Mouse (Mus musculus): Measurements from ENCODE around the gene Mogat2. TPM values are rescaled to one million over a fixed set of nuclear protein-coding genes. Genes with fewer than 3 reads are reported as not detected.

Mogat2 gene
- total and polyA plus RNA-seq, 3 experiments, result 0.02 TPM; not detected in 2

DNA sequence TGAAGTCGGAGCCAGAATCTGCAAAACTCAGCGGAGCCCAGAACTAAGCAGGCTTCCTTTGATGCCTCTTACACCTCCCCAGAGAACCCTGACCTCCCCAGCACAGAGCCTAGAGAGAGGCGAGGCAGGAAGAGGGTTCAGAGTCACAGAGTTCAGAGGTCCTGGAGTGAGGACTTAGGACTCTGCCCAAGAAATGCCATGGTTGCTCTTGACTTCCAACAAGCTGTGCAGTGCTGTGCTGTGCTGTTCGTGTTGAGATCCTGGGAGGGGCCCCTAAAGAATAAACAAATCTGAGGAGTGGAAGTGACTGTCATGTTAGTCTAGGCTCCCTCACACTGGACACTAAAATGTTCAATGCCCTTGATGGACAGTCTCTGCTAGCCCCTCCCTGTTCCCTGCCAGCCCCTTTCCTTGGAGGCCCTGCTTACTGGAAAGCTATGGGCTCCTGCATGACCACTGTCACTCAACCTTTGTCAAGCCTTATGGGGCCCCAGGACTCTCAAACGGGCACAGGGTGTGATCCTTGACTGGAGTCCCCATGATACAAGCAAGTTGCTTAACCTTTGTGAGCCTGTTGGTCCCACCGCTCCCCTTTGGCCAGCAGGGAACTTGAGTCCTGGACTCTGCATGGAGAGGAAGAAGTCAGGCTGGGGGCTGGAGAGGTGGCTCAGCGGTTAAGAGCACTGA, 8.2 kb downstream of the Mogat2 start:
- DNase-seq (ENCODE audit: low spot score) (no peak), ATAC-seq (ENCODE audit: extremely low read depth, insufficient number of reproducible peaks, low FRiP score, poor library complexity, severe bottlenecking) (no peak)
- Histone ChIP-seq H3K36me3 (replicated peaks) (no peaks in the 10 kb centered on the region), H3K27me3 (ENCODE audit: insufficient read depth, low read length) (peaks cover 5% of the 10 kb centered on the region; the same call in 1 of the 2 replicates), H3K4me1 (ENCODE audit: insufficient read depth, low read depth, low read length) (no peaks in the 10 kb centered on the region), H3K4me3 (ENCODE audit: low read depth, low read length) (no peak overlapping the region), H3K9me3 (replicated peaks) (no peaks in the 10 kb centered on the region)
- TF ChIP-seq GATA1 (IDR thresholded peaks at IDR 0.05; ENCODE audit: borderline replicate concordance, low read length), result no peak
- TF ChIP-seq TAL1 (conservative IDR thresholded peaks at IDR 0.05; ENCODE audit: low read depth, low read length), result no peak
- no peak for TF ChIP-seq GATA2 (IDR thresholded peaks at IDR 0.05; ENCODE audit: borderline replicate concordance, low read depth, low read length)
- no peak for TF ChIP-seq CTCF (IDR thresholded peaks at IDR 0.05; ENCODE audit: low read depth, low read length)

DNA sequence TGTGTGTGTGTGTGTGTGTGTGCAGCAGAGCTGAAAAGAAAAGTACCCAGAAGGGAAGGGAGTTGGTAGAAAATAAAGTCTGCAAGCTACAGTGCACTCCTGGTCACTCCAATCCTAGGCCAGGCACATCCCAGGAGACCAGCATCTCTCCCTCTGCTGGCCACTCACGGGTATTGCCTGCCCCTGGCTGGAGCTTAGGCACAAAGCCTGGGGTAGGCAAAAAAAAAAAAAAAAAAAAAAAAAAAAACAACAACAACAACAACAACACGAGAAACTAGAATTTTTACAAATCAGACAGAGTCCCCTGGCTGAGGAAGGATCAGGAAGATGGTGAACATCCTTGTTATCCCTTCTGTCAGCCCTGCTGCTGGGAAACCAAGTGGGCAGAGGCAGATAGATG, 9.0 kb downstream of the Mogat2 start:
- TF ChIP-seq TAL1 (conservative IDR thresholded peaks at IDR 0.05; ENCODE audit: low read depth, low read length), result no peak
- no peak for TF ChIP-seq POLR2AphosphoS5 (IDR thresholded peaks at IDR 0.05; ENCODE audit: insufficient replicate concordance, low read depth, low read length)
- peak; percentile 32; the same call in 1 of the 2 replicates for TF ChIP-seq CTCF (IDR thresholded peaks at IDR 0.05; ENCODE audit: low read depth, low read length)
- TF ChIP-seq GATA1 (IDR thresholded peaks at IDR 0.05; ENCODE audit: borderline replicate concordance, low read length), result no peak
- Histone ChIP-seq H3K4me3 (ENCODE audit: low read depth, low read length) (no peak overlapping the region), H3K9me3 (replicated peaks) (no peaks in the 10 kb centered on the region), H3K36me3 (replicated peaks) (no peaks in the 10 kb centered on the region), H3K4me1 (ENCODE audit: insufficient read depth, low read depth, low read length) (no peaks in the 10 kb centered on the region), H3K27me3 (ENCODE audit: insufficient read depth, low read length) (peaks cover 8% of the 10 kb centered on the region; the same call in 1 of the 2 replicates)
- ATAC-seq (ENCODE audit: extremely low read depth, insufficient number of reproducible peaks, low FRiP score, poor library complexity, severe bottlenecking) (no peak), DNase-seq (ENCODE audit: low spot score) (peak; percentile 23)

DNA sequence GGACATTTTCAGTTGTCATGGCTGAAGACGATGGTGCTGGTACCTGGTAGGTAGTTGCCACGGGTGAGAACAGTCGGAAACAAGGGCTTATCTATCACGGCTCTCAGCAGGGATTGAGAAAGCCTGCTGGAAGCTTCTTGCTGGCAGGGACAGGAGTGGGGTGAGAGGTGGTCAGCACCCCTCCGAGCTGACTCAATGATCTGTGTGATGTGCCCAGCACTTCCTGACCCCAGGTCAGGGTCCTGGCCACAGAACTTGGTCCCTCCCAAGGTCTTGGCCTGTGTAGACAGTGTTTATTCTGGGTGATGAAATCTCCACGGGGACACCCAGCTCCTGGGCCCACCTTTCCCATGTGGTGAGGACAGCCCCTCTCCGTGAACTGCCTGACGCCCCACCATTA, 9.6 kb downstream of the Mogat2 start:
- no peaks in the 10 kb centered on the region for H3K9me3 ChIP-seq (replicated peaks)
- peaks cover 8% of the 10 kb centered on the region; the same call in 1 of the 2 replicates for H3K27me3 ChIP-seq (ENCODE audit: insufficient read depth, low read length)
- no peaks in the 10 kb centered on the region for H3K4me1 ChIP-seq (ENCODE audit: insufficient read depth, low read depth, low read length)
- ATAC-seq (ENCODE audit: extremely low read depth, insufficient number of reproducible peaks, low FRiP score, poor library complexity, severe bottlenecking) (no peak), DNase-seq (ENCODE audit: low spot score) (no peak)
- no peak for TF ChIP-seq TAL1 (conservative IDR thresholded peaks at IDR 0.05; ENCODE audit: low read depth, low read length)
- no peak for TF ChIP-seq POLR2AphosphoS5 (IDR thresholded peaks at IDR 0.05; ENCODE audit: insufficient replicate concordance, low read depth, low read length)
- no peak for TF ChIP-seq GATA1 (IDR thresholded peaks at IDR 0.05; ENCODE audit: borderline replicate concordance, low read length)
- TF ChIP-seq CTCF (IDR thresholded peaks at IDR 0.05; ENCODE audit: low read depth, low read length), result no peak
- TF ChIP-seq GATA2 (IDR thresholded peaks at IDR 0.05; ENCODE audit: borderline replicate concordance, low read depth, low read length), result no peak
- no peak overlapping the region for H3K4me3 ChIP-seq (ENCODE audit: low read depth, low read length)
- H3K36me3 ChIP-seq (replicated peaks), result no peaks in the 10 kb centered on the region

DNA sequence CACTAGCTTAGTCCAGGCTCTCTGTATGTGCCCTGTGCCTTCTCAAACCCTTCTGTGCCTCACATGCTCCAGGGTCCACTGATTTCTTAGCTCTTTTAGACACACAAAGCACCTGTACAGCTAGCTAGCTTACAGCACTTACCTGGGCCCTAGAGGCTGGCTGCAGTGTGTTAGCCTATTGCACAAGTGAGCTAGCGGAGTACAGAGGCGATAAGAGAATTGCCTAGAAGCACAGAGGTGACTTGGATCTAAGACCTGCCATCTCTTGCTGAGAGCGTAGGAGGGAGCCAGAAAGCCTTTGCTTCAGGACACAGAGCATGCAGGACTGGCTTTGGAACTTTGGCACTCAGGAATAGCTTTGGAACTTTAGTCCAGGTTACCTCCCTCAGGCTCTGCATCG, 11.2 kb downstream of the Mogat2 start:
- DNase-seq (ENCODE audit: low spot score) (no peak), ATAC-seq (ENCODE audit: extremely low read depth, insufficient number of reproducible peaks, low FRiP score, poor library complexity, severe bottlenecking) (no peak)
- no peaks in the 10 kb centered on the region for H3K36me3 ChIP-seq (replicated peaks)
- no peaks in the 10 kb centered on the region for H3K4me1 ChIP-seq (ENCODE audit: insufficient read depth, low read depth, low read length)
- peaks cover 8% of the 10 kb centered on the region; the same call in 1 of the 2 replicates for H3K27me3 ChIP-seq (ENCODE audit: insufficient read depth, low read length)
- no peak overlapping the region for H3K4me3 ChIP-seq (ENCODE audit: low read depth, low read length)
- no peaks in the 10 kb centered on the region for H3K9me3 ChIP-seq (replicated peaks)
- TF ChIP-seq CTCF (IDR thresholded peaks at IDR 0.05; ENCODE audit: low read depth, low read length), result no peak

DNA sequence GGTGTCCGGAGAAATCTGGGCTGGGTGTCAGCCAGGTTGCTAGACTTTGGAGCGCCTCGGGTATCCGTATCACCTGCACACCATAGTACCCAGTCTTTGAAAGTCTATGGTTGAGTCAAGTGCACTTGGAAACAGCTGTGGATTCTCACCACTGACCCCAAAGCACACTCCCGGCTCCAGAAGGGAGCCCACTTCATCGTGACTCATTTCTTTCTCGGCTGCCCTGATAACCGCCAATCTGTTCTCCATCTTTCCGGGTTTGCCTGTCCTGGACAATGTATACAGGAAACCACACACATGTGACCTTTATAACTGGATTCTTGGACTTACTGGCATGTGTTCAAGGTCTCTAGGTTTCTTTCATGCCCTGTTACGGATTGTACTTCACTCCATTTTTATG, 11.8 kb downstream of the Mogat2 start:
- H3K27me3 ChIP-seq (ENCODE audit: insufficient read depth, low read length), result peaks cover 8% of the 10 kb centered on the region; the same call in 1 of the 2 replicates
- TF ChIP-seq GATA1 (IDR thresholded peaks at IDR 0.05; ENCODE audit: borderline replicate concordance, low read length) (no peak), GATA2 (IDR thresholded peaks at IDR 0.05; ENCODE audit: borderline replicate concordance, low read depth, low read length) (no peak), CTCF (IDR thresholded peaks at IDR 0.05; ENCODE audit: low read depth, low read length) (no peak), TAL1 (conservative IDR thresholded peaks at IDR 0.05; ENCODE audit: low read depth, low read length) (no peak), POLR2AphosphoS5 (IDR thresholded peaks at IDR 0.05; ENCODE audit: insufficient replicate concordance, low read depth, low read length) (no peak)
- no peaks in the 10 kb centered on the region for H3K9me3 ChIP-seq (replicated peaks)
- H3K4me3 ChIP-seq (ENCODE audit: low read depth, low read length), result no peak overlapping the region
- no peaks in the 10 kb centered on the region for H3K4me1 ChIP-seq (ENCODE audit: insufficient read depth, low read depth, low read length)
- ATAC-seq (ENCODE audit: extremely low read depth, insufficient number of reproducible peaks, low FRiP score, poor library complexity, severe bottlenecking) (no peak), DNase-seq (ENCODE audit: low spot score) (no peak)
- no peaks in the 10 kb centered on the region for H3K36me3 ChIP-seq (replicated peaks)

DNA sequence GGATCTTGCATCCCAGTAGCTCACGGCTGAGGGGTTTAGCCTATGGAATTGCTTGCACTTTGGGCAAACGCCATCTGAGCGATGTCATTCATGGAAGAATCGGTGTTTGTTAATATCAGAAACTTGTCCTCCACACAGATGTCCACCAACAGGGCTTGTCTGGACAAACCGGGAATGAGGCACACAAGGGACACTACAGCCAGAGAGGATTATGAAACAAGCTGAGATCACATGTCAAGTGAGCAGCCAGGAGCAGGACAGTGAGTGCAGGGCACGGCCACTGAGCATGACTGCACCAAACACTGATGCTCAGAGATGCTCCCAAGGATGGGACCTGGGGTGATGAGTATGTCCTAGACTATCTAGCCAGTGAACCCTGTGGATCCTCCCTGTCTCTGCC, 13.0 kb downstream of the Mogat2 start:
- no peak overlapping the region for H3K4me3 ChIP-seq (ENCODE audit: low read depth, low read length)
- H3K36me3 ChIP-seq (replicated peaks), result no peaks in the 10 kb centered on the region
- no peaks in the 10 kb centered on the region for H3K9me3 ChIP-seq (replicated peaks)
- TF ChIP-seq TAL1 (conservative IDR thresholded peaks at IDR 0.05; ENCODE audit: low read depth, low read length) (no peak), GATA2 (IDR thresholded peaks at IDR 0.05; ENCODE audit: borderline replicate concordance, low read depth, low read length) (no peak), GATA1 (IDR thresholded peaks at IDR 0.05; ENCODE audit: borderline replicate concordance, low read length) (no peak), CTCF (IDR thresholded peaks at IDR 0.05; ENCODE audit: low read depth, low read length) (no peak), POLR2AphosphoS5 (IDR thresholded peaks at IDR 0.05; ENCODE audit: insufficient replicate concordance, low read depth, low read length) (no peak)
- peaks cover 11% of the 10 kb centered on the region for H3K27me3 ChIP-seq (ENCODE audit: insufficient read depth, low read length)
- no peak for DNase-seq (ENCODE audit: low spot score)
- no peak for ATAC-seq (ENCODE audit: extremely low read depth, insufficient number of reproducible peaks, low FRiP score, poor library complexity, severe bottlenecking)
- no peaks in the 10 kb centered on the region for H3K4me1 ChIP-seq (ENCODE audit: insufficient read depth, low read depth, low read length)

Data from G1E (cell line).